Mouse (Mus musculus) kidney, embryonic 15.5 days (tissue): ENCODE data around the gene Ankrd17. TPM values are rescaled to one million over a fixed set of nuclear protein-coding genes. Genes with fewer than 3 reads are reported as not detected.
"Not testable (repeated sequence)": the region's sequence is repeated elsewhere in the genome, so short reads cannot be mapped to it uniquely, and the experiment has no call there.

Experiments used
- ATAC-seq: fragments of 200-750 bp; cut with Nextera tagmentation; replicated peaks from 2 replicates; pipeline ENCODE4 v1.8.0; 2017; ENCODE audit warnings: moderate TSS enrichment; ENCODE audit not compliant: low FRiP score
- H3K27ac ChIP-seq: fragments of 300-500 bp; sonication (generic); 2 replicates; pipeline ENCODE4 v1.5.1; 2015; ENCODE audit warnings: mild to moderate bottlenecking, inconsistent platforms
- H3K27me3 ChIP-seq: fragments of 300-500 bp; sonication (generic); 2 replicates; pipeline ENCODE4 v1.6.1; 2015; ENCODE audit warnings: inconsistent platforms
- H3K36me3 ChIP-seq: fragments of 300-500 bp; sonication (generic); 2 replicates; pipeline ENCODE4 v1.6.1; 2015; ENCODE audit warnings: inconsistent platforms
- H3K4me1 ChIP-seq: fragments of 300-500 bp; sonication (generic); 2 replicates; pipeline ENCODE4 v1.6.1; 2015; ENCODE audit warnings: inconsistent platforms
- H3K4me2 ChIP-seq: fragments of 300-500 bp; sonication (generic); 2 replicates; pipeline ENCODE4 v1.6.1; 2015; ENCODE audit warnings: moderate library complexity, mild to moderate bottlenecking, inconsistent platforms
- H3K4me3 ChIP-seq: fragments of 300-500 bp; sonication (generic); replicated peaks from 2 replicates; pipeline ENCODE4 v1.5.1; 2015; ENCODE audit warnings: mild to moderate bottlenecking, inconsistent platforms
- H3K9ac ChIP-seq: fragments of 300-500 bp; sonication (generic); 2 replicates; pipeline ENCODE4 v1.6.1; 2015; ENCODE audit warnings: mild to moderate bottlenecking, inconsistent platforms
- H3K9me3 ChIP-seq: fragments of 300-500 bp; sonication (generic); replicated peaks from 2 replicates; pipeline ENCODE4 v1.6.1; 2016; ENCODE audit warnings: inconsistent platforms
- WGBS: fragments of 180-500 bp; shearing (Covaris S2); methylation state at CpG from one replicate; pipeline ENCODE4 v1.1.7; 2015; ENCODE audit warnings: mixed read lengths; 5-methylcytosine and 5-hydroxymethylcytosine counted together
- polyA plus RNA-seq: library from polyadenylated mRNA; unstranded; fragments of >200 nt; fragmentation: Nextera tagmentation; extraction: Ambion mirVana; gene quantifications from 2 replicates; pipeline ENCODE4 v1.2.1, GENCODE M21; 2015

Gene Ankrd17
- polyA plus RNA-seq, 1 experiment from 2014 or later: 25.3 TPM

DNA sequence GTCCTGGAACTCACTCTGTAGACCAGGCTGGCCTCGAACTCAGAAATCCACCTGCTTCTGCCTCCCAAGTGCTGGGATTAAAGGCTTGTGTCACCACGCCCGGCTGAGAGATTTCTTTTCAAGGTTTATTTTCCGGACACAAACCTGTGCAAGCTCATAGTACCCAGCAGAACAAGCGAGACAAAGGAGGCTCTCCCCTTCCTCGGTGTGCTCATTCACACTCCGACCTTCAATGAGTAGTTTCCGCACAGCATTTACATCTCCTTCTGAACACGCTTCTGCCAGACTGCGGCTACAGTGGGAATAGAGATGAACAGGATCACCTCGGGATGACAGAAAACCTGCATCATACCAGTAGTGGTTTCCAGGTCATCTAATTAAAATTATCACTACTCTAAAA lies 68.0 kb downstream of the Ankrd17 start:
- H3K27ac ChIP-seq: no peak overlapping the region
- peaks cover 55% of the 10 kb centered on the region for H3K36me3 ChIP-seq
- ATAC-seq: no peak
- WGBS: 96% methylated on average over 11 of the region's 11 CpGs
- no peak overlapping the region for H3K9ac ChIP-seq
- no peak overlapping the region for H3K4me2 ChIP-seq
- no peaks in the 10 kb centered on the region for H3K27me3 ChIP-seq
- no peaks in the 10 kb centered on the region for H3K4me1 ChIP-seq
- H3K9me3 ChIP-seq: no peaks in the 10 kb centered on the region
- H3K4me3 ChIP-seq: no peak overlapping the region

DNA sequence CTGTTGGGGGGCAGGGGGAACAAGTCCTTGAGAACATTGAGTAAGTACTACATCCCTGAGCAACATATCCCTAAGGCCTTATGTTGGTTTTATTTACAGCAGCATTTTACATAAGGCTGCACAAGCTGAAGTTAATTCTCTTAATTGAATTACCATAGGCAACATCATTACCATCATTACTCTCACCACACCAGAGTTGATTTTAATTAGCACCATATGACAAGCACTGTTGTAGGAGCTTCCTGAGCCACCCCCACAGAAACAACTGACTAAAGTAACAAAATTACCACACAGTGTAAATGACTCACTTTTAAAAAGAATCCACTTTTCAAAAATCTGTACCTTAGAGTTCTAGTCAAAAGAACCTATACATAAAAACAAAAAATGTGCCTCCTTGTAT lies 76.5 kb downstream of the Ankrd17 start:
- H3K36me3 ChIP-seq: peaks cover 80% of the 10 kb centered on the region
- no peak overlapping the region for H3K4me3 ChIP-seq
- no peak for ATAC-seq
- no peaks in the 10 kb centered on the region for H3K9me3 ChIP-seq
- no peaks in the 10 kb centered on the region for H3K27me3 ChIP-seq
- H3K9ac ChIP-seq: no peak overlapping the region
- H3K27ac ChIP-seq: no peak overlapping the region
- H3K4me2 ChIP-seq: no peak overlapping the region
- no peaks in the 10 kb centered on the region for H3K4me1 ChIP-seq

GRCm38 (mm10) chr5:90286559-90286958 lies 79.8 kb downstream of the Ankrd17 start:
- Histone ChIP-seq H3K9ac (no peak overlapping the region), H3K4me3 (no peak overlapping the region), H3K36me3 (peaks cover 79% of the 10 kb centered on the region), H3K4me2 (no peak overlapping the region), H3K4me1 (no peaks in the 10 kb centered on the region), H3K27ac (no peak overlapping the region), H3K27me3 (no peaks in the 10 kb centered on the region), H3K9me3 (no peaks in the 10 kb centered on the region)
- WGBS: 83% methylated on average over 2 of the region's 2 CpGs
- ATAC-seq: no peak

GRCm38 (mm10) chr5:90280061-90280460 lies 86.3 kb downstream of the Ankrd17 start:
- WGBS: 92% methylated on average over 1 of the region's 1 CpGs
- no peak overlapping the region for H3K9ac ChIP-seq
- H3K36me3 ChIP-seq: peaks cover 58% of the 10 kb centered on the region
- H3K9me3 ChIP-seq: no peaks in the 10 kb centered on the region
- no peak for ATAC-seq
- H3K27ac ChIP-seq: no peak overlapping the region
- H3K27me3 ChIP-seq: no peaks in the 10 kb centered on the region
- no peak overlapping the region for H3K4me2 ChIP-seq
- H3K4me1 ChIP-seq: no peaks in the 10 kb centered on the region
- no peak overlapping the region for H3K4me3 ChIP-seq

DNA sequence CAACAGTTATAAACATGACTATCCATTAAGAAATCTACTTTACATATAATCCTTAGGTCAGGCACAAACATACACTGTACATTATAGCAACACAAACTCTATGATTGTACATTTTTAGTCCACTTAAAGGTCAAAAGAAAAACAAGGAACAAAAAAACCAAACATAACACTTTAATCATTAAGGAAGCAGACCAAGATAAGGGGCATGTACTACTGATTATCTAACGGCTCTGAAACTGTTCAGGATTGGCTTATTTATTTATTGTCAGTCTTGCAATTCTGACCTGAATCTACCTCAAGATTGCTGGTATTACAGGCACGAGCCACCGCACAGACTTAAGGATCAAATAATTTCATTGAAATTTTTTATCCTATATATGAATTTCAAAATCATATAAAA lies 87.0 kb downstream of the Ankrd17 start:
- Histone ChIP-seq H3K4me2 (no peak overlapping the region), H3K36me3 (peaks cover 56% of the 10 kb centered on the region), H3K4me1 (no peaks in the 10 kb centered on the region), H3K9me3 (no peaks in the 10 kb centered on the region), H3K27me3 (no peaks in the 10 kb centered on the region), H3K27ac (no peak overlapping the region), H3K9ac (no peak overlapping the region), H3K4me3 (no peak overlapping the region)
- WGBS: 90% methylated on average over 3 of the region's 3 CpGs
- ATAC-seq: no peak

- Histone ChIP-seq H3K9ac (no peak overlapping the region), H3K9me3 (no peaks in the 10 kb centered on the region), H3K36me3 (peaks cover 47% of the 10 kb centered on the region), H3K4me1 (no peaks in the 10 kb centered on the region), H3K4me2 (no peak overlapping the region), H3K4me3 (no peak overlapping the region), H3K27me3 (no peaks in the 10 kb centered on the region), H3K27ac (no peak overlapping the region)
- 93% methylated on average over 1 of the region's 1 CpGs for WGBS
- no peak for ATAC-seq
Observed at GRCm38 (mm10) chr5:90277443-90277842, 88.9 kb downstream of the Ankrd17 start.

GRCm38 (mm10) chr5:90274806-90275205 lies 91.6 kb downstream of the Ankrd17 start:
- H3K27ac ChIP-seq: no peak overlapping the region
- no peaks in the 10 kb centered on the region for H3K4me1 ChIP-seq
- no peaks in the 10 kb centered on the region for H3K9me3 ChIP-seq
- no peak for ATAC-seq
- H3K4me2 ChIP-seq: no peak overlapping the region
- no peak overlapping the region for H3K4me3 ChIP-seq
- 84% methylated on average over 1 of the region's 1 CpGs for WGBS
- no peak overlapping the region for H3K9ac ChIP-seq
- no peaks in the 10 kb centered on the region for H3K27me3 ChIP-seq
- H3K36me3 ChIP-seq: peaks cover 50% of the 10 kb centered on the region

GRCm38 (mm10) chr5:90262230-90262629 lies 104.1 kb downstream of the Ankrd17 start:
- not testable (repeated sequence) for H3K4me2 ChIP-seq, H3K4me3 ChIP-seq, ATAC-seq, H3K9me3 ChIP-seq, H3K4me1 ChIP-seq, H3K27me3 ChIP-seq, H3K27ac ChIP-seq, H3K9ac ChIP-seq
- peaks cover 84% of the 10 kb centered on the region for H3K36me3 ChIP-seq
- WGBS: 80% methylated on average over 2 of the region's 2 CpGs

DNA sequence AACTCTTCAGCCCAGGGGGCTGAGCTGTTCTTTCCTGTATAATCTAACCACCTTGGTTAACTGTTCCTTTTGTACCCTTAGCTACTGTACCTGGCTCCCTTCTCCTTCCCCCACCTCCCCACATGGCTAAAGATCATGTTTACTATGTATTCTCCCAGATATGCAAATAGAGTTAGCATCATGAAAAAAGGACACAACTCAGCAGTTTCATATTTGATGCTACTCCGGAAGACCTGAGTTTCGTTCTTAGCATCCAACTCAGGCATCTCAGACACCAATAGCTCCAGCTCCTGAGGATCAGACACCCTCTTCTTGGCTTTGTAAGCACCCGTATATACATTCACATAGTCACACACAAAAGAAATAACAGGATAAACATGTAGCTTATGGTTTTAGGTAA lies 109.4 kb downstream of the Ankrd17 start:
- H3K27me3 ChIP-seq: no peaks in the 10 kb centered on the region
- H3K4me3 ChIP-seq: no peak overlapping the region
- no peaks in the 10 kb centered on the region for H3K4me1 ChIP-seq
- no peak overlapping the region for H3K4me2 ChIP-seq
- no peak overlapping the region for H3K9ac ChIP-seq
- peaks cover 98% of the 10 kb centered on the region for H3K36me3 ChIP-seq
- no peak for ATAC-seq
- no peaks in the 10 kb centered on the region for H3K9me3 ChIP-seq
- H3K27ac ChIP-seq: no peak overlapping the region
- WGBS: 94% methylated on average over 3 of the region's 3 CpGs

- Histone ChIP-seq H3K4me3 (no peak overlapping the region), H3K27ac (no peak overlapping the region), H3K27me3 (no peaks in the 10 kb centered on the region), H3K4me1 (no peaks in the 10 kb centered on the region), H3K36me3 (peaks cover 92% of the 10 kb centered on the region), H3K4me2 (no peak overlapping the region), H3K9ac (no peak overlapping the region), H3K9me3 (no peaks in the 10 kb centered on the region)
- ATAC-seq: no peak
Observed at GRCm38 (mm10) chr5:90247503-90247902, 118.9 kb downstream of the Ankrd17 start.

DNA sequence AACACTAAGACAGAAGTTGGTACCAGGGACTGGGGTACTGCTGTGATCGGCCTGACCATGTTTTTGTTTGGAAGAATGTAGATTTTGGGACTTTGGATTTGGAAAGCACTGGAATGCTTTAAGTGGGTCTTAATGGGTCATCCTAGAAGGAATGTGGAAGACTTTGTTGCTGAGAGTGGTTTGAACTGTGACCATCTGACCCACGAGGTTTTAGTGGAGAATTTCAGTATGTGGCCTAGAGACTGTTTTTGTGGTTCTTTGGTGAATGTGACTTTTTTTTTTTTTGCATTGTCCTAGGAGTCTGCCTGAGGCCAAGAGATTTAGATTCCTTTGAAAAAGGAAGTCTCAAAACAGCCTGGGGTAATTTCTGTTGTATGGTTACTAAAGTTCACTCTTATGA lies 119.4 kb downstream of the Ankrd17 start:
- Histone ChIP-seq H3K9ac (no peak overlapping the region), H3K9me3 (no peaks in the 10 kb centered on the region), H3K36me3 (peaks cover 92% of the 10 kb centered on the region), H3K4me3 (no peak overlapping the region), H3K4me1 (no peaks in the 10 kb centered on the region), H3K27me3 (no peaks in the 10 kb centered on the region), H3K27ac (no peak overlapping the region), H3K4me2 (no peak overlapping the region)
- no peak for ATAC-seq
- 84% methylated on average over 2 of the region's 2 CpGs for WGBS

- no peaks in the 10 kb centered on the region for H3K4me1 ChIP-seq
- H3K9me3 ChIP-seq: no peaks in the 10 kb centered on the region
- H3K9ac ChIP-seq: no peak overlapping the region
- no peaks in the 10 kb centered on the region for H3K27me3 ChIP-seq
- ATAC-seq: no peak
- H3K4me2 ChIP-seq: no peak overlapping the region
- H3K4me3 ChIP-seq: no peak overlapping the region
- no peak overlapping the region for H3K27ac ChIP-seq
- H3K36me3 ChIP-seq: peaks cover 92% of the 10 kb centered on the region
- WGBS: 84% methylated on average over 4 of the region's 4 CpGs
Observed at GRCm38 (mm10) chr5:90246567-90246966, 119.8 kb downstream of the Ankrd17 start.

DNA sequence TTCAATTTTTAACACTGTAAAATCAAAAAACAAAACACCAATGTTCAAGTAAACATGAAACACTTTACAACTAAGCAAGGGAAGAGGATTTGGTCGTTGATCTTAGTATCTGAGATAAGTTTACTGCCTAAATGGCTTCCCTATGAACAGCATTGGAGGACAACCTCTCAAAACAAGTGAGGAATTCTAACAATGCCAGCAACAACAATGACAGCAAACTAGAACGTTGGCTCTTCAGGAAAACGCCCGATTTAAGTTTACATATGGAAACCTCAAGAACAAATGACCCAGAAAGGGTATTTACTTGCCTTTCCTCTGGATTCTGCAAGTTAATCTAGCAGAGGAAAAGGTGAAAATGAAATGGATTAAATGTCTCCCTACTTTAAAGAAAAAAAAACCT lies 121.0 kb downstream of the Ankrd17 start:
- no peaks in the 10 kb centered on the region for H3K27me3 ChIP-seq
- H3K4me2 ChIP-seq: no peak overlapping the region
- no peak overlapping the region for H3K27ac ChIP-seq
- no peak overlapping the region for H3K9ac ChIP-seq
- WGBS: 73% methylated on average over 4 of the region's 4 CpGs
- no peak for ATAC-seq
- H3K9me3 ChIP-seq: no peaks in the 10 kb centered on the region
- H3K4me3 ChIP-seq: no peak overlapping the region
- H3K36me3 ChIP-seq: peaks cover 91% of the 10 kb centered on the region
- H3K4me1 ChIP-seq: no peaks in the 10 kb centered on the region
